Mouse (Mus musculus): ENCODE data around the gene Nav2.

Gene Nav2

DNA sequence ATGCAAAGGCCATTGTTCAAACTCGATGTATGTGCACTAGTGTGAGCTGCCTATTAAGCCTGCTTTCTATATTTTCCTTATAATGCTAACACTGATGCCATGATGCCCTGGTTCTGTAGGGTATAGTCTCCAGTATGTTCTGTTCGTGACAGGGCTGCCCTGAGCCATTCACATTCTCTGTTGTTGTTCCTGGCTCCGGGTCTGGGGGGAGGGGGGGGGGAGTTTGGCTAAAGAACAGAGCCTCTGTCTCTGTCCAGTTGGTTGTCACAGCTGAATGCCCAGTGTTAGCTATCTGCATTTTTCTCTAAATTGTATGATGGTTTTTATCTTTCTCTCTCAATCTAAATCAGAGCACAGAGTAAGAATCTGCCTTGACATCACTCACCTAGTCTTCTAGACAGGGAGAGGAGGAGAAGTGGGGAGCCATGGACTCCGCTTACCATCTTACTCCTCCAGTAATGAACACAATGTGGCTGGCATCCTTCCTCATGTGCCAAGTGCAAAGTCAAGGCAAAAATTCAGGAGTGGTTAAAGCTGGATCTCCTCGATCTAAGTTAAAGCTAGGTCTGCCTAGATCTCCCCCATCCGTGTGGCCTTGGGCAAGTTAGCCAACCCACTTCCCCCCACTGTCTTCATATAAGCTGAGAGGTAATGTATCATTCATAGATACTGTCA, 605.4 kb downstream of the Nav2 start:
- no peak for DNase-seq (ENCODE audit: low read depth, low spot score)

GRCm38 (mm10) chr7:49515012-49515411, 606.5 kb downstream of the Nav2 start:
- no peak for DNase-seq (ENCODE audit: low read depth, low spot score)

GRCm38 (mm10) chr7:49520504-49520903, 612.0 kb downstream of the Nav2 start:
- no peak for DNase-seq (ENCODE audit: low read depth, low spot score)

DNA sequence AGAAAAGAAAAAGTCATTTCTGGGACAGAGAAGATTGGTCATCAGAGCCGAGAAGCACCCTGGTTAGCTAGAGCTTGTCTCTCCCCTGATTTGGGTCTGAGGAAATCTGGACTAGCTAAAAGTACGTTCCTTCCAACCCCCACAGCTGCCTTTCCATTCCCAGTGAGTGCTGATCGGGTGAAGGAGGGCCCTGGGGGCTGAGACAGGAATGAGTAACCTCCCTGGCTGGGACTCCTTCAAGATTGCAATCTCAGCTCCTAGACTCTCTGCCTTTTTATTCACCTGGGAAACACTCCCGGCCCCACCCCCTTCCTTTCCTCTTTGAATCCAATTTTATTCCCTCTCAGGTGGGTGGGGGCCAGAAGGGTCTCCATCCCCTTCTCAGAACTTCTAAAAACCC, 612.8 kb downstream of the Nav2 start:
- no peak for DNase-seq (ENCODE audit: low read depth, low spot score)

DNA sequence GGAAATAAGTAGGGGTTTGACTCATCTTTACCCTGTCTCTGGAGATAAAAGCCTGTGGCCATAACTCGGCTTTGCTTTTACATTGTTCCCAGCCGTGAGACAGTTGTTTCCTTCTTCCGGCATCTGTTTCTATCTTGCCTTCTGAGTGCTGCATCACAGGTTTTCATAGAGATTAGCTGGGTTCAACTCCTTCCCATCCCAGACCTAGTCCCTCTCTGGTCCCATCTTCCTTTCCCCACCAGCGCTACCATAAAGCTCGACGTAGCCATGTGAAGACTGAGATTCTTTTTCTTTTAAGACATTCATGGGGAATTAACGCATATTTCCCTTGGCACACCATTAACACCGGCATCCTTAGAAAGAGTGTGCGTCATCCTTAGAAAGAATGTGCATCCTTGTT, 613.5 kb downstream of the Nav2 start:
- DNase-seq (ENCODE audit: low read depth, low spot score), result no peak

- no peak for DNase-seq (ENCODE audit: low read depth, low spot score)
Observed at GRCm38 (mm10) chr7:49522411-49523114, 614.0 kb downstream of the Nav2 start.

- no peak for DNase-seq (ENCODE audit: low read depth, low spot score)
Observed at GRCm38 (mm10) chr7:49523115-49523445, 614.6 kb downstream of the Nav2 start.

- no peak for DNase-seq (ENCODE audit: low read depth, low spot score)
Observed at GRCm38 (mm10) chr7:49523729-49524128, 615.2 kb downstream of the Nav2 start.

DNA sequence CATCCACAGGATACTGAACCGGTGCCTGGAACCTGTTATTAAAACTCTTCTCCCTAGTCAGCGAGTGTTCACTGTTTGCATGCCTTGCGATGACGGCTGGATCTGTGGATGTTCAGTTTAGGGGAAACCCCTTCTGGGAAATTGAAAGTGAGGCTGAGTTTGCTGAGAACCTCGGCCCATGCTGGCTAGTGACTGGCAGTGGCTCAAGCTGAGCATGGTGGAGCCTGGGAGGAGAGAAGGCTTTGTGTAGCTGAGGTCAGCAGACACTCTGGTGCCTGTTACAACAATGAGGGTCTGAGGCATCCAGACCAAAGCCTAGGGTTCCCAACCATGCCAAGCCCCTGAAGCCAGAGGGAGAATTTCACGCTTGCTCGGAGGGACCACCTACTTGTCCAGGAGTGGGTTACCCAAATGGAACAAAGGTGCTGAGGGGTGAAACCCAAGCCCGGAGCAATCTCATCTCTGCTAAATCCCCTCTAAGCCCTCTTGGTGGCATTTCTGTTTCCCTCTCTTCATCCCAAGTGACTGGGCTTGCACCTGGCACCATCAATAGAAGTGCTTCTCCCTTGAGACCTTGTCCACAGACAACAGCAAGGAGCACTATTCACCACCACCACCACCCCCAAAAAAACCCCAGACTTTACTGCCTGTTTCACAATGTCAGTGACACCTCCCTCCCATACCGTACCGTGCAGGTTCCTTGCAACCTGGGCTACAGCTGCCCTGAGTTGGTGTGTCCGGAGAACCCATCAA, 617.0 kb downstream of the Nav2 start:
- no peak for DNase-seq (ENCODE audit: low read depth, low spot score)

GRCm38 (mm10) chr7:49526101-49526499, 617.6 kb downstream of the Nav2 start:
- DNase-seq (ENCODE audit: low read depth, low spot score), result no peak

GRCm38 (mm10) chr7:49527495-49527894, 619.0 kb downstream of the Nav2 start:
- DNase-seq (ENCODE audit: low read depth, low spot score), result no peak

GRCm38 (mm10) chr7:49527925-49528324, 619.4 kb downstream of the Nav2 start:
- no peak for DNase-seq (ENCODE audit: low read depth, low spot score)

- DNase-seq (ENCODE audit: low read depth, low spot score), result no peak
Observed at GRCm38 (mm10) chr7:49529498-49529897, 621.0 kb downstream of the Nav2 start.

DNA sequence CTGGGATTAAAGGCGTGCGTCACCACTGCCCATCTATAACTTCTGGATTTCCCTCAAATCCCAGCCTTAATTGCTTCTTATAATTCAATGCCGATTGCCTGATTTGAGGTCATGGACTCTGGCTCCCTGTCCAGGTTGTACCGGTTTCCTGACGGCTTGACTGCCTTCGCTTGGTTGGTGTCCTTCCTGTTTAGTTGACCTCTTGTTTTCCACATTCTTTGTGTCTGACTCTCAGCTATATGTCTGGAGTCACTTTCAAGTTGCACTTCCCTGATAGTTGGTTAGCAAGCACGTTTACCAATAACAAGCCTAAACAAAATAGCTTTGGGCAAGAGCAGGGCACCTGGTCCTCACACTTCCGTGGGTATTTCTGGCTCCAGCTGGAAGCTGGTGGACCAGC, 625.1 kb downstream of the Nav2 start:
- no peak for DNase-seq (ENCODE audit: low read depth, low spot score)

- DNase-seq (ENCODE audit: low read depth, low spot score), result no peak
Observed at GRCm38 (mm10) chr7:49534208-49534607, 625.7 kb downstream of the Nav2 start.

GRCm38 (mm10) chr7:49538360-49538759, 629.8 kb downstream of the Nav2 start:
- no peak for DNase-seq (ENCODE audit: low read depth, low spot score)

GRCm38 (mm10) chr7:49540181-49540580, 631.7 kb downstream of the Nav2 start:
- no peak for DNase-seq (ENCODE audit: low read depth, low spot score)

- DNase-seq (ENCODE audit: low read depth, low spot score), result no peak
Observed at GRCm38 (mm10) chr7:49542135-49542534, 633.6 kb downstream of the Nav2 start.

GRCm38 (mm10) chr7:49544775-49545705, 636.5 kb downstream of the Nav2 start:
- peak; percentile 41 for DNase-seq (ENCODE audit: low read depth, low spot score)

DNA sequence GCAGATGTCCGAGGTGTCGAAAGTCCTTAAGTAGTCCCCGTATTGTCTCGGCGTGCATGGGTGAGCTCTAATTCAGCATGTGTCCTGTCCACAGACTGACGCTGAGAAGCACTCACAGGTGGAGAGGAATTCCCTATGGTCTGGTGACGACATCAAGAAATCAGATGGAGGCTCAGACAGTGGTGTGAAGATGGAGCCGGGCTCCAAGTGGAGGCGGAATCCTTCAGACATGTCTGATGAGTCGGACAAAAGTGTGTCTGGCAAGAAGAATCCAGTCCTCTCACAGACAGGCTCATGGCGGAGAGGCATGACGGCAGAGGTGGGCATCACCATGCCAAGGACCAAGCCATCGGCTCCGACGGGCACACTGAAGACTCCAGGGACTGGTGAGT, 637.2 kb downstream of the Nav2 start:
- DNase-seq (ENCODE audit: low read depth, low spot score), result no peak

DNA sequence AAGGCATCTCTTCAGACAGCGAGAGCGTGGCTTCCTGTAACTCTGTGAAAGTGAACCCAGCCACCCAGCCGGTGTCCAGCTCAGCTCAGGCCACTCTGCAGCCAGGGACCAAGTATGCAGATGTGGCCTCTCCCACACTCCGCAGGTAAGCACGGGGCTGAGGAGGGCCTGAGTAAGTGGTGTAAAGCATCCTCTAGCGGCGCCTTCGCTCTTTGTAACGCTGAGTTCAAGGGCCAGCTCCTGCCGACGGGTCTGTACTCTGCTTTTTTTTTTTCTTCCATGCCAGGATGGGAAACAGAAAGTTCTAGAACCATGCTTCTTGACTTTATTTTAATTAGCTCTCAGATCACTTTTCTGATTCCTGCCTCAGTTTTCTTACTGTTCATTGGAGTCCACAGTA, 639.9 kb downstream of the Nav2 start:
- DNase-seq (ENCODE audit: low read depth, low spot score), result no peak
